Mouse (Mus musculus): Measurements from ENCODE around the gene Slc34a3.

Slc34a3 gene

DNA sequence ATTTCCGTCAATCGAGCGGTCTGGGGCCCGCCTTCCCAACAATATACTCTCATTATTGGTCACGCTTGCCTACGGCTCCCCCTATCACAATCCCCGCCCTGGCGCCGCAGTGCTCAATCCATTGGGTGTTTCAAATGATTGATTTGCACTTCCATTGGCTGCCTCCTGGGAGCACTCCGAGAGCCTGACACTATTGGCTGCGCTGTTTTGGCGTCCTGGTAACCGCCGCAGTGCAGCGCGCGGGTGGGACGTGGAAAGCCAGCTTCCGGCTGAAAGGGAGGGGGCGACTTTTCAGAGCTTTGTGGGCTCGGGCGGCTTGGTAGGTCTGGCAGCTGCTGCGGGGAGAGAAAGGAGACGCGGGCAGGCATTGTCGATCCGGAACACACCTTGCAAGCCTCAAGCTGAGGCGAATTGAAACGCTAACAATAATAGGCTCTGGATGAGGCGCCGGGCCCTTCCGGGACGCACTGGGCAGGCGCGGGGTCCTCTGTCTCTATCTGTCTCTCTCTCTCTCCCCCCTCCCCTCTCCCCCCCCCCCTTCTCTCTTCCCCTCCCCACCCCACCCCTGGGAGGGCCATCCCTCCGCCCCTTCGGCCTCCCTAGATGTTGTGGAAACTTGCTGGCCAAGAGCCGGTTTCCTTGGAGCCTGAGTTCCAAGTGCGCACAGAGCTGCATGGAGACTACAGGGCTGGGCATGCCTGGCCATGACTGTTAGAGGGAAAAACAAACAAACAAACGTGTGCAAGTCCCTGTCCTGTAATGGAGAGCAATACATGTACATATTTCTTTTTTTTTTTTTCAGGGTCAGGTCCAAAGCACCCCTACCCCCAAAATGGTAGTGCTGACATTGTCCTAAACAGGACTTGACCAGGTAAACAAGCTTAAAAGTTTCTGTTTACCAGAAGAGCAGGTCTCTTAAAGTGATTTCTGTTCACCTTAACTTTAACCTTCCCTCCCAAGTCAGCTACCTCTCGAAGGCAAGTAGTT is 9.1 kb downstream of the Slc34a3 start:
- peak; percentile 100 for DNase-seq

- no peak for DNase-seq
Measured at GRCm38 (mm10) chr2:25224492-25224765, 9.7 kb downstream of the Slc34a3 start, which contains the start of gene Tubb4b. Tubb4b (minus strand) TSS chr2:25224702.

DNA sequence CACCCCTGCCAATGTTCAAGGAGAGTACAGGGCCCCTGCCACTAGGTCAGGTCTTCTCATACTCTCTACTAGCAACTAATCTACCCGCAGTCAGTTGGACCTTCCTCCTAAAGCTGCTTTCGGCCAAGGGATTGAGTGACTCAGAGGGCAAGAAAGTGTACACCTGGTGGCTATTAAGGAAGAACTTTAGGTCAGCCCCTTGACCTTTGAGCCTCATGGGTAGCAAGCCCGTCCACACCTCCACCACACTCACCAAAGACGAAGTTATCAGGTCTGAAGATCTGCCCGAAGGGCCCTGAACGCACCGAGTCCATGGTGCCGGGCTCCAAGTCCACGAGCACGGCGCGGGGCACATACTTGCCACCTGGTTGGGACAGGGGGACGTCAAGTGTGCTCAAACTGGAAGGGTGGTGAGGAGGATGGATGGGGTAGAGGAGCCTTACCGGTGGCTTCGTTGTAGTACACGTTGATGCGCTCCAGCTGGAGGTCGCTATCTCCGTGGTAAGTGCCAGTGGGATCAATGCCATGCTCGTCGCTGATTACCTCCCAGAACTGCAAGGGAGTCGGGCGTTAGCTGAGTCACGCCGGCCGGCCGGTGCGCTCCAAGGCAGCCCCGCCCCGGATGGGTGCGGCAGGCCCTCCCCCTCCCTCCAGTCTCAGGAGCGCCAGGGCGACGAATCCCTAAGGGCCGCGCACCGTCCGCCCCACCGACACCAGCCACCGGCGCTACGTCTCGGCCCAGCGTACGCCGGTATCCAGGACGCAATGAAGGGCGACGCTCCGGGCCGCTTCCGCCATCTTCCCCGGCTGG is 10.3 kb downstream of the Slc34a3 start:
- DNase-seq = peak; percentile 86

DNA sequence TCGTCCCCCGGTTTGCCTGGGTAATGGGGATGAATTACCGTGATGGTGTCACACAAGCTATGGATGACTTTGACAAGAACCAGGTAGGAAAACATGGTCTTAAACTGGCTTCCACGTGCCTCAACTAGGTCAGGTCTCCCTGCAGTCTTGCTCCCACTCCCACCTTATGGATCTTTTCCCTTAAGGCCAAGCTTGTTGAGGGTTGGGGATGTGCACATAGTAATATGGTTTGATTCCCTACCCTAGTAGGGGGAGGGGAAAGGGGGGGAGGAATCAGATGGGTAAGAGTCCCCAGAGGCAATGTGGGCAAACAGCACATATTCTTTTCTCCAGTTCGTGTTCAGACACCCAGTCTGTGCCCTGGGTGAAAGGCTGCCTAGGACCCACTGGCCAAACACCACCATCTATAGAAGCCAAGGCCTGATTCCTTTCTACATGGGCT is 12.8 kb downstream of the Slc34a3 start:
- no peak for DNase-seq

DNA sequence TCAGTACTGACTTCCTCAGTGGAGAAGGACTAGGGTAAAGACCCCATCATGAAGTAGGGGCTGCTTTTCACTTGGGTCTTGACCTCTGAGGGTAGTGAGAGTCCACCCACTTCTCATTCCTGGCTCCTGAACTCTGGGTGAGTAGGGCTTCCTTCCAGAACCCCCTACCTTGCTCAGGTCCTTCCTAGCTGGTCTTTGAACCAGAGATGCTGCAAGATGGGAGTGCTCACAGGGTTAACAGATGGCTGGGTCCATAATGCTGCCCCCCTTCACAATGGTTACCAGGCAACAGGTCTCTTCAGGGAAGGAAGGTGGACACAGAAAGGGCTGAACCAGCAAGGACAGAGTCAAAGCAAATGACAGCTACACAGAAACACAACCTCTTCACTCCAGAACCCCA is 15.7 kb downstream of the Slc34a3 start, which contains the start of gene Fam166a:
Gene Fam166a, plus strand, starts transcription at position 301 of the 400 bp plus-strand sequence.
- DNase-seq = no peak

- no peak for DNase-seq
Measured at GRCm38 (mm10) chr2:25217666-25218065, 16.5 kb downstream of the Slc34a3 start.

DNA sequence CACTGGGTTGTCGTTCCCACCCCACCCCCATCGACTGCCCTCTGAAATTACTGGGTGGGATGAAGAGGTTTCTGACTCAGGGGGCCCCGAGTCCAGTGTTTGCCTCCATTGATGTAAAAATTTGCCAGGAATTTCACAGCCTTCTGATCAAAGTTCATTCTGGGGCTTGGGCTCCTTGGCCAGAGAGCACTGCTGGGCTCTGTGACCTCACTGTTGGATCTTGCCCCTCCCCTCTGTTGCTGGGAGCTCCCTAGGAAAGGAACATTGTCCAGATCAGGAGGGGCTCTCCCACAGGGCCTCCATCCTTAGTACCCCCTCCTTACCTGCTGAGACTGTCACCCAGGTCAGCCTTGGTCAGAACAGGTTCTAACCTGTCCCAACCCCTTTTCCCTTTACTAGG is 19.7 kb downstream of the Slc34a3 start, which contains the start of gene Stpg3:
Gene Stpg3, minus strand, starts transcription at position 194 of the 400 bp plus-strand sequence.
- DNase-seq = no peak

DNA sequence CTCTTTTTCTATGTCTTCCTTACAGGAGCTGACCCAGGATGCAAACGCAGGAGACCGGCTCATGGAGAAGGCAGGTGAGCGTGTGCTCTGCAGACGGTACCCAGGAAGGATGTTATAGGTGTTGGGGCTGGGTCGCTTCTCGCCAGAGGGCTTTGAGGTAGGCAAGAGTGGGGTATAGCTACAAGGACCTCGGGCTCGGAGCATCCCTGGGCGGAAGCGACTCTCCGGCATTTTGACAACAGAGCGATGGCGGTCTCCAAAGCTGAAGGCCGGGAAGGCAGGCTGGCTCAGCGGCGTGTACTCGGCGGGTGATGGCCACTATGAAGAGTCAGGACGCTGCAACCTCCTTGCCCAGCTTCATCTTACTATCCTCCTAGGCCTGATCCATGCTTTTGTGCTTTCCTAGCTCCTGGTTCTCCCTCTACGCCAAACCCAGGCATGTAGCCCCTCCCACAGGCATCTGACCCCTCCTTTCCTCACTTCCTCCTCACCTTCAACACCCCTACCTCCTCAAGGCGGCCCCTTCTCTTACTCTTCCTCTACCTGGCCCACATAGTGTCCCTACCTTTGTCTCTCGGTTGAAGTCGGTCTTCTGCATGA is 20.8 kb downstream of the Slc34a3 start:
- DNase-seq = no peak

DNA sequence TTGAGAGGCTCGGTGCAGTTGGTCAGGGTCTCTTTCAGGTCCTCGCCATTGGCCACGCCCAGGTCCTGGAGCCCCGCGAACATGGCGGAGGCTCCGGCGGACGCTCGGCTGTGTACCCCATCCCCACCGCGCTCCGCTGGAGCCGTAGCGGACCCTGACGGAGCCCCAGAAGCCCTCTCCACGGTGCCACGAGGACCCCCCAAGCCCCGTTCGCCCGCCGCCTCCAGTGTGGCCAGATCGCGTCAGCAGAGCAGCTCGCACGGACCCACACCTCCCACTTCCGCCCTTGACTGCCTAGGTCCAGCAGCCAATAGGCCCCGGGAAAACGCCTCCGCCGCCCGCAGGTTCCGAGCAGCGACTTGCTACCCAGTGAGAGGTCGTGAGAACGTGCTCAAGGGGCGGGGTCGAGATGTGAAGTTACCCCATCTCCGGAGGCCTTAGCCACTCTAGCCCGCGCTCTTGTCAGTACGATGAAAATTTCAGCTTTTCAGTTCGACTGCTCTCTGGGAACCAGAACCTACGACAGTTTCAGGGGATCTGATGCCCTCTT is 23.0 kb downstream of the Slc34a3 start, which contains the start of gene Nelfb:
Gene Nelfb, minus strand, starts transcription at position 369 of the 550 bp plus-strand sequence.
- peak; percentile 87 for DNase-seq

DNA sequence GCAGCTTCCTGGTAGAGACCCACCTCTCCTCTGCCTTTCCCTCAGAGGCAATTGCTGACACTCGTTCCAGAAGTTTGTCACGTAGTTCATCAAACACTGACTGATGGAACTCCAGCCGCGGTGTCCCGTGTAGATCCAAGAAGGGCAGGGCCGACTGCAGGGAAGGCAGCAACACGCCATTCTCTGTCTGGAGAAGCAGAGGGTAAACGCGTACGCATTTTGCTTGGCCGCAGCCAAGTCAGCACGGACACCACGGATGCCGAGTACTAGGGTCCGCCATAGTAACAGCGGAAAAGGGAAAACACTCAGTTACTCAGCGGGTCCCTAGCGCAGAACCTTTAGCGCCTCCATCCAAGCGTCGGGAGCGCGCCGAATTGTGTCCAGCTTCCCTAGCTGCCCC is 23.5 kb downstream of the Slc34a3 start:
- DNase-seq = no peak

DNA sequence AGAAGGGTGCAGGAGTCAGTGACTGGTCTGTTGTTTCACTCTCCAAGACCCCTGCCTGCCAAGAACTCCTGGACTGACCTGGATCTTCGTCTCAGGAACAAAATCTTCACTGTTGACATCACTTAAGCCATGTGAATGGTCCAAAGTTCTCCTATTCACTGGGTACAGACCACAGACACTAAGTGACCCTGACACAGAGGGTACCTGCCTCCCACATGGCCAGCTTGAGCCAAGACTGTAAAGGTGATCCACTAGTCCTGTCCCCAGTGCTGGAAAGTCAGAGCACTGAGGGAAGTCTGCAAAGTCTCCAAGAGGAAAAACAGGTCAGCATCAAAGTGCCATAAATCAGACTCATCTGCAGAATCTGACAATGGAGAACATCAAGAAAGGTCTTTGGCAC is 26.6 kb downstream of the Slc34a3 start:
- DNase-seq = no peak

- DNase-seq = no peak
Measured at GRCm38 (mm10) chr2:25203631-25204214, 30.4 kb downstream of the Slc34a3 start.

DNA sequence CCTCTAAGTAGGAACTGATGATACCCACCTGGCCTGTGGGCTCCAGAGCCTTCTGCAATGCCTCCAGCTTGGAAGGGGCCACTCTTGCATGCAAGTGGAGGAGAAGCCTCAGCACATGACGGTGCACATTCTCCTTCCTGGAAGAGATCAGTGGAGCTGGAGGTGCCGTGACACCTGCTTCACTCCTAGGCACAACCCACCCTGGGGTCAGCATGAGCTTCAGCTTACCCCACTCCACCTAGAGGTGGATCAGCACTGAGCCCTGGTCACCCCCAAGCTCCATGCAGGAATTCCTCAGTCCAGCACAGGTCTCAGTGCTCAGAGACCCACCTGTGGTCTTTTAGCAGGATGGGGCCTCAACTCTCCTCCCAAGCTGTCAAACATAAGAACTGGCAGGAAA is 33.5 kb downstream of the Slc34a3 start:
- no peak for DNase-seq

GRCm38 (mm10) chr2:25197946-25198345 is 36.2 kb downstream of the Slc34a3 start:
- DNase-seq = no peak

GRCm38 (mm10) chr2:25197191-25197590 is 37.0 kb downstream of the Slc34a3 start:
- no peak for DNase-seq

- DNase-seq = no peak
Measured at GRCm38 (mm10) chr2:25196172-25196954, 37.8 kb downstream of the Slc34a3 start, which contains the start of gene Tor4a. Tor4a (minus strand) TSS chr2:25196886.

DNA sequence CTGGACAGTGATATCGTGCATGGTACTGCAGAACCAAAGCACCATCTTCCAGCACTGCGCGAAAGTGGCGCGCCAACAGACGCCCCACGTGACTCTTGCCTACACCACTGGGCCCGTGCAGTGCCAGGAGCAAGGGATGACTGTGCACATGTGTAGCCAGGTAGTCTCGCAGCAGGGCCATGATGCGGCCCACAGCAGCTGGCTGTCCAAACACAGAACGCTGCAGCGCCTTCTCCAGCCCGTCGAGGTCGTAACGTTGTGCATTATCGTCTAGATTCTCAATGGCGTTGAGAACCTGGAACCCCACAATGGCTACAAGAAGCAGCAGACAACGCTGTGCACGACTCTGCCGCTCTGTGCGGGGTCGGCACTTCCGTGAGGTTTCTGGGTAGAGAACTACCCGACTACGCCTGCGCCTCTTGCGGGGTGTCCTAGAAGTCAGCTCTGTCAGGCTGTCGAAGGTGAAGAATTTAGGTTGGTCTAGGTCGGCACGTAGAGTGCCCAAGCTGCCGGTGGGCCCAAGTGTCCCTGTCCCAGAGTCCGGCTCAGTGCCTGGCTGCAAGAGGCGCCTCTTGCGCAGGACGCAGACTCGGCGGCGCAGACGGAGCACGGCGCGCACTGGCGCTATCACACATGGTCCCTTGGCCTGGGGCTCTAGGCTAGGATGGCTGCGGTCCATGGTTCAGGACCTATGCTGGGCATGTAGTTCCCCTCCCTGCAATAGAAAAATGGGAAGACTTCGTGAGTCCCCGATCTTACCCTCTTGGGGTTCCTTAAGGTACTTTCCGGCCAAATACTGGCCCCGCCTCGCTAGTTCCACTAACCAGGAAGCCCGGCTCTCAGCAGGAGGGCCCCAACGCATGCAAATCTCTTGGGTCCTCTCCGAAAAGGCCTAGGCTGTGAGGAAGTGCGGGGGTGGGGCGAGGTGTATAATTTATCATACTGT is 38.7 kb downstream of the Slc34a3 start:
- DNase-seq = no peak

DNA sequence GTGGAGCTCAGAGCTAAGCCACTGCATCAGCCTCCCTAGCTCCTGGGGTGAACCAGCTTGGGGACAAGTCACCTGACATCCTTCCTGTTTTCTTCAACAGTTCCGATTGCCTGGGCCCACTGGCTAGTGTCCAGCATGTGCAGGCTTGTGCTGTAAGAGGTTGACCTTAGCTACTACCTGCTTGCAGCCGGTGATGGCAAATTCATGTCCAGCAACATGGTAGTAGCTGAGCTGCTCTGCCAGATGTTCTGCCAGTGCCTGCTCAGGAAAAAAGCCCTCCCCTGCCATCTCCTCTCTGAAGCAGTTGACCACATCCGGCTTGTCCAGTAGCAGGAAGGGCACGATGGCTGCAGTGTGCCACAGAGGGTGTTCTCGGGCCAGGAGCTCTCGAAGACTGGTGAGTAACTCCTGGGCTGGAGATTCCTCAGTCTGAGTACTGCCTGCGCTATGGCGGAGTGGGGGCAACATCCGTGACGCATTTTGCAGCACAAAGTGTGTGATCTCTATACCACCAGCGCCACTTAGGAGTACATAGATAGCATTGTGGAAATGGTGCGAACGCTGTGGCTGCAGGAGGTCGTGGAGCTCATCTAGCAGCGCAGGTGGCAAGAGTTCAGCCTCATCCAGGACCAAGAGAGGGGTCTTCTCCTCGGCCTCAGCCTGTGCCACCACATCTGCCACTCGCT is 39.5 kb downstream of the Slc34a3 start:
- DNase-seq = no peak

DNA sequence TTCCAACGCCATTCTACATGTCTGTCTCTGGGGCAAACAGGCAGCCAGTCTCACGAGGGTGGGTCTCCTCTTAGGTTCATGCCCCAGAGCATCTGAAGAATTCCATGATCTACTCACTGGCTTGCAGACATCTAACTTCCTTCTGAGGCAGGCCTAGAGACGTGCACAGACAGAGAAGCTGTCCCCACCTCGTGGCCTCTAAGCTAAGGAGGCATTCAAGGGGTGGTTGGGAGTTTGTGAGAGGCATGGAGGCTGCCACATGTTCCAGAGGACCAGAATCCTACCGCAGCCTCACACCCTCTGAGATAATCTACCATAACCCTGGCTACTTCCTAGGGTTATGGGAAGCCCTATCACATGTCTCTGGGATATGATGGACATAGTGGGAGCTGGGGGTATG is 40.2 kb downstream of the Slc34a3 start:
- no peak for DNase-seq

DNA sequence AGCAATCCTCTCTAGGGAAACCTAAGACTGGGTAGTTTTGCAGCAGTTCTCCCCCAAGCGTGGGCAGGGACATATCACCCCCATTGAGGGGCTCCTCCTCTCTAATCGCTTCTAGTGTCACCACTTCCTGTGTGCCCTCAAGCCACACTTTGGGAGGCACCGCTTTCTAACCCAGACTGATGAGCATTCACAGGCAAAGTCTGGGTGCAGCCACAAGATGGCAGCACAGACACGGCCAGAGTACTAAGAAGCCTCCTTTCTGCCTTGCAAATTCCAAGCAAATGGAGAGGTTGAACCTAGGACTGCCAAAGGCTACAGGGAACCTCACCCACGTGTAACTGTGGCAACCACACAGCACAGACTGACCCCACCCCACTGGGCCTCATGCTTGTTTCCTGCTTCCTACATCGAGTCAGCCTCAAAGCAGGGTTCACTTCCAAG is 40.8 kb downstream of the Slc34a3 start:
- peak; percentile 87 for DNase-seq

All from cerebellum, adult 9-11 months (tissue).